Mouse (Mus musculus): ENCODE measurements around the gene Fam20c. TPM values are rescaled to one million over a fixed set of nuclear protein-coding genes. Genes with fewer than 3 reads are reported as not detected.

Gene Fam20c
- polyA plus RNA-seq, 1 experiment from 2014 or later: 3.0 TPM

DNA sequence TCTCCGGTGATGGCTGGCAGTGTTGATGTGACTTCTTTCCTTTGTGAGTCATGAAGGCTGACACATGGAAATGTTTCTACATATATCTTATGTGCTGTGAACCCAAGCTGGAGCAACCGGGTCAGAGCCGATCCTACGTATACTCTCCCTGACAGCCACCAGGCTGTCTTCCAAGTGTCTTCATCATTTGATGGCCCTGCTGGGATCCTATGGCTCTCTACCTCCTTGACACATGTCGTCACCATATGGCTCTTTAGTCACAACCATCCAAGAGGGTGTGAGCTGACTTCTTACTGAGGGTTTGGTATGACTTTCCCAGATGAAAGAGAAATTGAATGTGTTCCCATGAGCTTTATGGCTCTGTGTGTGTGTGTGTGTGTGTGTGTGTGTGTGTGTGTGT is 50.0 kb downstream of the Fam20c start:
- no peak overlapping the region for H3K4me3 ChIP-seq (ENCODE audit: low read depth, low read length)
- H3K4me2 ChIP-seq: no peak overlapping the region
- no peak for ATAC-seq (replicated peaks; ENCODE audit: insufficient number of reproducible peaks, low FRiP score, low TSS enrichment)
- H3K9me3 ChIP-seq (replicated peaks; ENCODE audit: control insufficient read depth, low read length): no peaks in the 10 kb centered on the region
- 84% methylated on average over 5 of the region's 5 CpGs for WGBS (ENCODE audit: insufficient replicate concordance)
- H3K36me3 ChIP-seq (ENCODE audit: control insufficient read depth, insufficient read depth, low read length): no peaks in the 10 kb centered on the region
- no peaks in the 10 kb centered on the region for H3K27me3 ChIP-seq (ENCODE audit: control insufficient read depth, insufficient read depth, low read length)
- no peak overlapping the region for H3K27ac ChIP-seq (ENCODE audit: low read depth, low read length)
- no peaks in the 10 kb centered on the region for H3K4me1 ChIP-seq (ENCODE audit: control insufficient read depth, insufficient read depth, low read length)
- H3K9ac ChIP-seq (ENCODE audit: low read depth, low read length): no peak overlapping the region

DNA sequence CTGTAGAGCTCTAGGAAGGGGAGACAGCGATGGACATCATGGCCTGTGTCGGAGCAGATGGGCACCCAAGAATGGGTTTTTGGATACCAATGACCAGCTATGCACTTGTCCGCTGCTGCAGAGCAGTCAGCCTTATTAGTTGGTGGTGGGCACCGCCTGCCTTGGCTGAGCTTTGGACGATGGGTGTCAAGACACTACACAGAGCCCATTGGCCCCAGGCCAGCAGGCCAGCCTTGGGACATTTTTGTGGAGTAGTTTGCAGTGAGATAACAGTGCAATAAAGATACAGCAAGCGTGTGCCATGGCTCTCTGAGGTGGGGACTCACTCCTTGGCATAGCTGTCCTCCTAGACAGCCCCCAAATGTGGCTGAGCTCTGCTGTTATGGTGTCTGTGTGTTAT is 55.5 kb downstream of the Fam20c start:
- Histone ChIP-seq H3K4me1 (ENCODE audit: control insufficient read depth, insufficient read depth, low read length) (no peaks in the 10 kb centered on the region), H3K4me3 (ENCODE audit: low read depth, low read length) (no peak overlapping the region), H3K27me3 (ENCODE audit: control insufficient read depth, insufficient read depth, low read length) (no peaks in the 10 kb centered on the region), H3K36me3 (ENCODE audit: control insufficient read depth, insufficient read depth, low read length) (no peaks in the 10 kb centered on the region), H3K27ac (ENCODE audit: low read depth, low read length) (no peak overlapping the region), H3K9me3 (replicated peaks; ENCODE audit: control insufficient read depth, low read length) (no peaks in the 10 kb centered on the region), H3K9ac (ENCODE audit: low read depth, low read length) (no peak overlapping the region), H3K4me2 (no peak overlapping the region)
- WGBS (ENCODE audit: insufficient replicate concordance): 68% methylated on average over 6 of the region's 6 CpGs
- no peak for ATAC-seq (replicated peaks; ENCODE audit: insufficient number of reproducible peaks, low FRiP score, low TSS enrichment)

DNA sequence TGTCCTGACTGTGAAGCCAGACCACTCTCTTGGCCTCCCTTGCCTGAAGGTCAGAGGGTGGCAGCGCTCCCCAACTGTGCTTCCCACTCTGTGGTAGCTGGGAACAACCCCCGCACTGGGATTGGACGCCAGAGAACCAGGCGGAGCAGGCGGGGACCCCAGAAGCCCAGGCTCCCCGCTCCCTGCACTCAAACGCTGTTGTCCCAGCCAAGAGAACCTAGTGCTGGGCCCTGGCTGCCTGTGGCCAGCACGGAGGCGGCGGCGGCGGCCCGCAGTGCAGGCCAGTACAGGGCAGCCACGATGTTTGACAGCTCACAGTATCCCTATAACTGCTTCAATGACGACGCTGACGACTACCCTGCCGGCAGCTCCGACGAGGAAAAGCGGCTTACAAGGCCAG is 65.5 kb downstream of the Fam20c start, which contains the start of gene Gm5294:
TSS of gene Gm5294 (plus strand) at position 301 of the 400 bp plus-strand sequence.
- WGBS (ENCODE audit: insufficient replicate concordance): 7% methylated on average over 21 of the region's 21 CpGs
- Histone ChIP-seq H3K27me3 (ENCODE audit: control insufficient read depth, insufficient read depth, low read length) (peaks cover 65% of the 10 kb centered on the region), H3K4me3 (ENCODE audit: low read depth, low read length) (peak within 1 kb of the TSS; percentile 39), H3K4me2 (peak within 1 kb of the TSS; percentile 74), H3K27ac (ENCODE audit: low read depth, low read length) (no peak within 1 kb of the TSS), H3K36me3 (ENCODE audit: control insufficient read depth, insufficient read depth, low read length) (no peaks in the 10 kb centered on the region), H3K9me3 (replicated peaks; ENCODE audit: control insufficient read depth, low read length) (no peaks in the 10 kb centered on the region), H3K4me1 (ENCODE audit: control insufficient read depth, insufficient read depth, low read length) (no peaks in the 10 kb centered on the region), H3K9ac (ENCODE audit: low read depth, low read length) (peak within 1 kb of the TSS; percentile 36; the same call in 1 of the 2 replicates)
- no peak for ATAC-seq (replicated peaks; ENCODE audit: insufficient number of reproducible peaks, low FRiP score, low TSS enrichment)

DNA sequence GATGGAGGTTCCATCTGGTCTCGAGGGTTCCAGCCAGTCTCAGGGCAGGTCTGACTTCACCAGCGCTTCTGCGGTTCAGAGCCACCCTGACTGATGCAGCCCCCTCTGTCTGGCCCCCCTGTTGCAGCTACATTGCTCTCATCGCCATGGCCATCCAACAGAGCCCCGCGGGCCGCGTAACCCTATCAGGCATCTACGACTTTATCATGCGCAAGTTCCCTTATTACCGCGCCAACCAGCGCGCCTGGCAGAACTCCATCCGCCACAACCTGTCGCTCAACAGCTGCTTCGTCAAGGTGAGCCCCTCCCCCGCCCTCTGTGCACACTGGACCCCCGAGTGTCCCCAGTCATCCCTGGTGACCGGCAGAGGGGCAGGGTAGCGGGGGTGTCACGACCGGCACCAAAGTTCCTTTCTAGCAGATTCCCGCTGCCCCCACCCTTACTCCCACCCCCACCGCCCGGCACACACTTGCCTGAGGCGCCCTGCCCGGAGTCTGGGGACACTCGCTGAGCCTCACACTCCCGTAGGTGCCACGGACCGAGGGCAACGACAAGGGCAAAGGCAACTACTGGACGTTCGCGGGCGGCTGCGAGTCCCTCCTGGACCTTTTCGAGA is 66.5 kb downstream of the Fam20c start:
- Histone ChIP-seq H3K36me3 (ENCODE audit: control insufficient read depth, insufficient read depth, low read length) (no peaks in the 10 kb centered on the region), H3K4me3 (ENCODE audit: low read depth, low read length) (peak overlapping the region; percentile 39), H3K27me3 (ENCODE audit: control insufficient read depth, insufficient read depth, low read length) (peaks cover 69% of the 10 kb centered on the region), H3K9ac (ENCODE audit: low read depth, low read length) (peak overlapping the region; percentile 36; the same call in 1 of the 2 replicates), H3K4me2 (peak overlapping the region; percentile 74), H3K9me3 (replicated peaks; ENCODE audit: control insufficient read depth, low read length) (no peaks in the 10 kb centered on the region), H3K4me1 (ENCODE audit: control insufficient read depth, insufficient read depth, low read length) (no peaks in the 10 kb centered on the region), H3K27ac (ENCODE audit: low read depth, low read length) (no peak overlapping the region)
- ATAC-seq (replicated peaks; ENCODE audit: insufficient number of reproducible peaks, low FRiP score, low TSS enrichment): no peak
- 4% methylated on average over 39 of the region's 39 CpGs for WGBS (ENCODE audit: insufficient replicate concordance)

DNA sequence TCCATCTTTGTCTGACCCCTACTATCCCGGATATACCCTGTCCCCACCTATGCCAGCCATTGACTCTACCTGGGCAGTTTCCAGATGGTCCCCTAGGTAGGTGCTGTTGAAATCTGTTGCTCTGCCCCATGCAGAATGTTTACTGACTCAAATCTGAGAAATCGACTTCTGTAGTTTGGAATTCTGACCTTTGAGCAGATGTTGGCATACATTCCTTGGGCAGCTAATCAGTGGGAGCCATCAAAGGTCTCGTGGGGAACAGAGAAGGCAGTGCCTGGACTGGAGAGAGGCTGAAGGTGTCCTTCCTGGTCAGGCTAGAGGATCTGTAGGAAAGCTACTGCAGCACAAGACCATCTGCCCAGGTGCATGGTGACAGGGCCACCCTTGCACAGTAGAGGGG is 70.8 kb downstream of the Fam20c start:
- Histone ChIP-seq H3K4me3 (ENCODE audit: low read depth, low read length) (no peak overlapping the region), H3K9ac (ENCODE audit: low read depth, low read length) (no peak overlapping the region), H3K9me3 (replicated peaks; ENCODE audit: control insufficient read depth, low read length) (no peaks in the 10 kb centered on the region), H3K4me2 (no peak overlapping the region), H3K27ac (ENCODE audit: low read depth, low read length) (no peak overlapping the region), H3K27me3 (ENCODE audit: control insufficient read depth, insufficient read depth, low read length) (peaks cover 50% of the 10 kb centered on the region), H3K36me3 (ENCODE audit: control insufficient read depth, insufficient read depth, low read length) (no peaks in the 10 kb centered on the region), H3K4me1 (ENCODE audit: control insufficient read depth, insufficient read depth, low read length) (no peaks in the 10 kb centered on the region)
- 56% methylated on average over 3 of the region's 3 CpGs for WGBS (ENCODE audit: insufficient replicate concordance)
- no peak for ATAC-seq (replicated peaks; ENCODE audit: insufficient number of reproducible peaks, low FRiP score, low TSS enrichment)

DNA sequence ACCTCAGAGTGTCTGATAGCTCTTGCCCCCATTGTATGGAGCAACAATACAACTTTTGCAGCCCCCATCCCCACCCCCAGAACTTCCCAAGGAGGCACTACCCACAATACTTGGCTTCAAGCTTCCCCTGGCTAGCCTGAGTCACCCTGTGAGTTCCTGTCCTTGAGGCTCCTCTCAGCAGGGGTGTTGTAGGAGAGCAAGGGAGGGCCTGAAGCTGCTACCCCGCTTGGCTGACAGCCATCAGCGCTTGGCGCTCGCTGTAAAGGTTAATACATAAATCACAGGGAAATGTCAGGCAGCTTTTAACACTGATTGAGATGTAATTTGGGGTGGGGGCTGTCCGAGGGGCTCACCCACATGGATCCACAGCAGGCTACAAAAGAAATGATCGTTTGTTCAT is 79.1 kb downstream of the Fam20c start:
- Histone ChIP-seq H3K4me2 (no peak overlapping the region), H3K9ac (ENCODE audit: low read depth, low read length) (no peak overlapping the region), H3K36me3 (ENCODE audit: control insufficient read depth, insufficient read depth, low read length) (no peaks in the 10 kb centered on the region), H3K4me1 (ENCODE audit: control insufficient read depth, insufficient read depth, low read length) (no peaks in the 10 kb centered on the region; the same call in 1 of the 2 replicates), H3K4me3 (ENCODE audit: low read depth, low read length) (no peak overlapping the region), H3K9me3 (replicated peaks; ENCODE audit: control insufficient read depth, low read length) (no peaks in the 10 kb centered on the region), H3K27ac (ENCODE audit: low read depth, low read length) (no peak overlapping the region), H3K27me3 (ENCODE audit: control insufficient read depth, insufficient read depth, low read length) (no peaks in the 10 kb centered on the region)
- WGBS (ENCODE audit: insufficient replicate concordance): 47% methylated on average over 6 of the region's 6 CpGs
- ATAC-seq (replicated peaks; ENCODE audit: insufficient number of reproducible peaks, low FRiP score, low TSS enrichment): 0 out of 2 replicates have a peak, but pooled peaks have one; percentile 31

DNA sequence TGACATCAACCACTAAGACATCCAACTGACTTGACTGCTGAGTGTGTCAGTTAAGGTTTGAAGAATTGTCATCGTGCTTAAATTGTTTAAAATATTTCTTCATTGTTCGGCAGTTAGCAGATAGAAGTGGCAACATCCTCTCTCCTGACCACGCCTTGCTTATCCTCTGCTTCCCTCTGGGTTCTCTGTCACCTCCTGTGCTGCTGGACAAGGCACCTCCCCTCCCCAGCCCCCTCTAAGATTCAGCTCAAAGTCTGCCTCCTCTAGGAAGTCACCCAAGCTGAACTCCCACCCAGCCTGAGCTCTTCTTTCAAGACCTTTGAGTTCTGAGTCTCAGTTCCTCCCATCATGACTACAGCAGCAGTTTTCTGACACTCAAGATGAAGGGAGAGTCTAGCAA is 80.6 kb downstream of the Fam20c start:
- Histone ChIP-seq H3K4me2 (no peak overlapping the region), H3K36me3 (ENCODE audit: control insufficient read depth, insufficient read depth, low read length) (no peaks in the 10 kb centered on the region), H3K27me3 (ENCODE audit: control insufficient read depth, insufficient read depth, low read length) (no peaks in the 10 kb centered on the region), H3K4me1 (ENCODE audit: control insufficient read depth, insufficient read depth, low read length) (no peaks in the 10 kb centered on the region; the same call in 1 of the 2 replicates), H3K27ac (ENCODE audit: low read depth, low read length) (no peak overlapping the region), H3K9me3 (replicated peaks; ENCODE audit: control insufficient read depth, low read length) (no peaks in the 10 kb centered on the region), H3K4me3 (ENCODE audit: low read depth, low read length) (no peak overlapping the region), H3K9ac (ENCODE audit: low read depth, low read length) (no peak overlapping the region)
- 67% methylated on average over 3 of the region's 3 CpGs for WGBS (ENCODE audit: insufficient replicate concordance)
- ATAC-seq (replicated peaks; ENCODE audit: insufficient number of reproducible peaks, low FRiP score, low TSS enrichment): no peak

DNA sequence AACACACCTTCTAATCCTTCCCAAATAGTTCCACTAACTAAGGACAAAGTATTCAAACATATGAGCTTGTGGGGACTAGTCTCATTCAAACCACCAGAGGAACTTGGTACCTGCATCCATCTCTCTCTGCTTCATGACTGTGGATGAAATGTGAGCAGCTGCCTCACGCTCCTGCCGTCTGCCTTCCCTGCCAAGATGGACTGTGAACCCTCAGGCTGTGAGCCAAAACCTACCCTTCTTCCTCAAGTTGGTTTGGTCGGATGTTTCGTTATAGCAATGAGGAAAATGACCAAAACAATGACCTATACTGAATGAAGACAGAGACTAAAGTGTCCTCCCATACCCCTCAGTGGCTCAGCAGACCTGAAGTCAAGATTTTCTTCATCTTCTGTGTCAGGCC is 86.7 kb downstream of the Fam20c start:
- H3K4me1 ChIP-seq (ENCODE audit: control insufficient read depth, insufficient read depth, low read length): no peaks in the 10 kb centered on the region
- no peak for ATAC-seq (replicated peaks; ENCODE audit: insufficient number of reproducible peaks, low FRiP score, low TSS enrichment)
- no peak overlapping the region for H3K4me3 ChIP-seq (ENCODE audit: low read depth, low read length)
- H3K4me2 ChIP-seq: no peak overlapping the region
- no peaks in the 10 kb centered on the region for H3K27me3 ChIP-seq (ENCODE audit: control insufficient read depth, insufficient read depth, low read length)
- no peaks in the 10 kb centered on the region for H3K36me3 ChIP-seq (ENCODE audit: control insufficient read depth, insufficient read depth, low read length)
- no peak overlapping the region for H3K27ac ChIP-seq (ENCODE audit: low read depth, low read length)
- no peak overlapping the region for H3K9ac ChIP-seq (ENCODE audit: low read depth, low read length)
- WGBS (ENCODE audit: insufficient replicate concordance): 85% methylated on average over 4 of the region's 4 CpGs
- H3K9me3 ChIP-seq (replicated peaks; ENCODE audit: control insufficient read depth, low read length): no peaks in the 10 kb centered on the region

DNA sequence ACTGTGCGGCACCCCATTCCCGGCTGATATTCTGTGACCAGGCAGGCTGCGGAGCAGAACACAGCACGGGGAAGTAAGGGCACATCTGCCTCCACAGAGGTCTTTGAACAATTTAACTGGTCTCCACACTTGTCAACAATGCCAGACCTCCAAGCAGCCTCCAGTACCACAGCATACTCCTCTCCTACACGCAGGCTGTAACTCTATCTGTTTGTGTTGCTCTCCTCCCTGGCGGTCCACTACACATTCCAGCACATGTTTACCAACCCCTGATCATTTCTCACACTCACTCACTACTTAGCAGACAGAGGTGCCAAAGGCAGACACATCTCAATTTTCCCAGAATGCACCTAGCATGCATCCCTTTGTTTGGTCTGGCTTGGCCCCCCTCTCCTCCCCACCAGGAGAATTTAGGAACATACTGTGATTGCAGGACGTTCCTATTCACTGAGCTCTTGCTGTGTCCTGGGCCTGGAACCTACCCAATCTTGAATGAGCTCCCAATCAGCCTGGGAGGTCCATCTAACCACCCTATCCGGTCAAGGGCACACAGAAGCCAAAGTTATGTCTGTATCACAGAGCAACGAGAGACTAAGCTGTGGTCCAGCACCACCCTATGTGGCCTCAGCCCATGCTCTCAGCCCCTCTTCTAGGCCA is 89.0 kb downstream of the Fam20c start:
- H3K27ac ChIP-seq (ENCODE audit: low read depth, low read length): no peak overlapping the region
- H3K4me2 ChIP-seq: no peak overlapping the region
- no peaks in the 10 kb centered on the region for H3K4me1 ChIP-seq (ENCODE audit: control insufficient read depth, insufficient read depth, low read length)
- no peak overlapping the region for H3K4me3 ChIP-seq (ENCODE audit: low read depth, low read length)
- no peak overlapping the region for H3K9ac ChIP-seq (ENCODE audit: low read depth, low read length)
- H3K27me3 ChIP-seq (ENCODE audit: control insufficient read depth, insufficient read depth, low read length): 0 out of 2 replicates have a peak, but pooled peaks cover 2% of the 10 kb centered on the region
- WGBS (ENCODE audit: insufficient replicate concordance): 67% methylated on average over 9 of the region's 9 CpGs
- H3K9me3 ChIP-seq (replicated peaks; ENCODE audit: control insufficient read depth, low read length): no peaks in the 10 kb centered on the region
- ATAC-seq (replicated peaks; ENCODE audit: insufficient number of reproducible peaks, low FRiP score, low TSS enrichment): no peak
- no peaks in the 10 kb centered on the region for H3K36me3 ChIP-seq (ENCODE audit: control insufficient read depth, insufficient read depth, low read length)
